Mouse (Mus musculus) heart, embryonic 15.5 days (tissue): ENCODE measurements at regions not wholly inside any gene's neighbourhood (a gene's known extent, or its start where the extent isn't known, plus 50 kb on each side); places are given as distances from the start of the nearest gene placed in this dataset.

Experiments used
- ATAC-seq: fragments of 200-750 bp; cut with Nextera tagmentation; replicated peaks from 2 replicates; pipeline ENCODE4 v1.8.0; 2017; ENCODE audit warnings: low read depth, moderate TSS enrichment; ENCODE audit not compliant: insufficient number of reproducible peaks, insufficient read depth, low FRiP score
- H3K27ac ChIP-seq: fragments of 300-500 bp; sonication (generic); 2 replicates; pipeline ENCODE4 v1.5.1; 2015; ENCODE audit warnings: mild to moderate bottlenecking, inconsistent platforms
- H3K27me3 ChIP-seq: fragments of 300-500 bp; sonication (generic); 2 replicates; pipeline ENCODE4 v1.6.1; 2015; ENCODE audit warnings: inconsistent platforms
- H3K36me3 ChIP-seq: fragments of 300-500 bp; sonication (generic); 2 replicates; pipeline ENCODE4 v1.6.1; 2015; ENCODE audit warnings: mild to moderate bottlenecking, inconsistent platforms
- H3K4me1 ChIP-seq: fragments of 300-500 bp; sonication (generic); replicated peaks from 2 replicates; pipeline ENCODE4 v1.6.1; 2015; ENCODE audit warnings: inconsistent platforms
- H3K4me2 ChIP-seq: fragments of 300-500 bp; sonication (generic); 2 replicates; pipeline ENCODE4 v1.6.1; 2015; ENCODE audit warnings: inconsistent platforms, mild to moderate bottlenecking, moderate library complexity
- H3K4me3 ChIP-seq: fragments of 300-500 bp; sonication (generic); 2 replicates; pipeline ENCODE4 v1.5.1; 2015; ENCODE audit warnings: mild to moderate bottlenecking, inconsistent platforms
- H3K9ac ChIP-seq: fragments of 300-500 bp; sonication (generic); 2 replicates; pipeline ENCODE4 v1.6.1; 2015; ENCODE audit warnings: mild to moderate bottlenecking, inconsistent platforms
- H3K9me3 ChIP-seq: fragments of 300-500 bp; sonication (generic); replicated peaks from 2 replicates; pipeline ENCODE4 v1.6.1; 2016; ENCODE audit warnings: inconsistent platforms
- WGBS: fragments of 180-500 bp; shearing (Covaris S2); methylation state at CpG from one replicate; pipeline ENCODE4 v1.1.7; 2015; ENCODE audit warnings: mixed read lengths; 5-methylcytosine and 5-hydroxymethylcytosine counted together

GRCm38 (mm10) chr2:161164320-161164719 is 55.4 kb upstream of the Chd6 start:
- Histone ChIP-seq H3K9ac (no peak overlapping the region), H3K4me3 (no peak overlapping the region), H3K36me3 (no peaks in the 10 kb centered on the region), H3K4me2 (no peak overlapping the region), H3K9me3 (no peaks in the 10 kb centered on the region), H3K4me1 (no peaks in the 10 kb centered on the region), H3K27ac (no peak overlapping the region), H3K27me3 (no peaks in the 10 kb centered on the region)
- no peak for ATAC-seq
- 34% methylated on average over 5 of the region's 5 CpGs for WGBS
